Comparison of ENCODE assay signal across 13 mouse cellular contexts in genomic region chr17:67678576-67678975, GRCm38 (mm10). TPM values are rescaled to one million over a fixed set of nuclear protein-coding genes. Genes with fewer than 3 reads are reported as not detected.
"Had no signal": no experiment of that assay in that cellular context is flagged by ENCODE, and none has a peak within 500 bp of the region (broad histone marks: within the 10 kb centered on the region; RNA-seq: fewer than 3 reads in every experiment).

No protein-coding gene starts in this region.

- DNase-seq: retina, postnatal 1 day; right cerebral cortex, adult 18-20 months; right cerebral cortex, postnatal 14 days; right cerebral cortex, postnatal 25 days; right cerebral cortex, postnatal 4 days; spleen, adult 18-20 months; thymus, adult 18-20 months; thymus, adult 2 months; thymus, postnatal 14 days; thymus, postnatal 25 days; thymus, postnatal 36 days; thymus, postnatal 4 days had no signal

RNA-seq across cellular contexts. Expression of gene Lama1, which starts 18.5 kb away (rescaled TPM):
- total RNA-seq: neutrophil, adult 5-6 weeks had no signal

RNA-seq across cellular contexts. Expression of gene Lrrc30, which starts 46.1 kb away (rescaled TPM):
- total RNA-seq: neutrophil, adult 5-6 weeks had no signal
